30 mouse cellular contexts compared by ENCODE assay signal in genomic region chr7:45689800-45690199, GRCm38 (mm10). TPM values are rescaled to one million over a fixed set of nuclear protein-coding genes. Genes with fewer than 3 reads are reported as not detected.
DNase-seq lines count a peak whose midpoint lies in the region; ATAC-seq and TF ChIP-seq lines count a peak whose summit lies in the region.
"Had no signal": no experiment of that assay in that cellular context is flagged by ENCODE, and none has a peak within 500 bp of the region (broad histone marks: within the 10 kb centered on the region; RNA-seq: fewer than 3 reads in every experiment).

No protein-coding gene starts in this region.

- H3K27ac ChIP-seq in heart, embryonic 12.5 days (ENCODE audit: poor library complexity, severe bottlenecking): peak overlapping the region; percentile 58
- no peak overlapping the region for H3K27ac ChIP-seq in heart, adult 2 months
- peak overlapping the region; percentile 40; the same call in 1 of the 2 replicates for H3K27ac ChIP-seq in hindbrain, embryonic 10.5 days
- no peak overlapping the region for H3K27ac ChIP-seq in hindbrain, embryonic 12.5 days
- peak overlapping the region; percentile 45; the same call in 1 of the 2 replicates for H3K27ac ChIP-seq in testis, adult 2 months (ENCODE audit: control insufficient read depth, insufficient read depth, low read depth, low read length)
- H3K27ac ChIP-seq: embryonic facial prominence, embryonic 13.5 days; forebrain, embryonic 12.5 days; intestine, embryonic 15.5 days; layer of hippocampus, adult 2 months; macrophage; neural tube, embryonic 13.5 days had no signal

- H3K9ac ChIP-seq in heart, embryonic 12.5 days: no peak overlapping the region
- H3K9ac ChIP-seq in heart, adult 2 months (ENCODE audit: low read depth, low read length): no peak overlapping the region
- no peak overlapping the region for H3K9ac ChIP-seq in hindbrain, embryonic 12.5 days
- H3K9ac ChIP-seq: embryonic facial prominence, embryonic 13.5 days; forebrain, embryonic 12.5 days; intestine, embryonic 15.5 days; neural tube, embryonic 13.5 days had no signal

- DNase-seq in heart, adult 2 months: no peak
- DNase-seq in hindbrain, embryonic 10.5 days (ENCODE audit: low spot score): no peak
- no peak for DNase-seq in testis, postnatal 10 days (ENCODE audit: low spot score)
- no peak for DNase-seq in cerebellum, postnatal 14 days
- DNase-seq: cerebellum, adult 11-12 months; cerebellum, postnatal 10 days; gastrocnemius, postnatal 25 days; liver; retina, postnatal 1 day; right cerebral cortex, postnatal 25 days; spleen, adult 18-20 months; thymus, postnatal 25 days had no signal

- H3K79me2 ChIP-seq in heart, adult 2 months (replicated peaks; ENCODE audit: control insufficient read depth, insufficient read depth, low read length): no peaks in the 10 kb centered on the region

- 0 out of 2 replicates have a peak, but pooled peaks cover 4% of the 10 kb centered on the region for H3K27me3 ChIP-seq in heart, embryonic 12.5 days (replicated peaks)
- H3K27me3 ChIP-seq in heart, adult 2 months (ENCODE audit: control insufficient read depth, insufficient read depth, low read length): no peaks in the 10 kb centered on the region
- peaks cover 56% of the 10 kb centered on the region for H3K27me3 ChIP-seq in hindbrain, embryonic 10.5 days (ENCODE audit: insufficient read depth, poor library complexity, severe bottlenecking)
- peaks cover 22% of the 10 kb centered on the region for H3K27me3 ChIP-seq in hindbrain, embryonic 12.5 days
- H3K27me3 ChIP-seq in testis, adult 2 months (ENCODE audit: control insufficient read depth, insufficient read depth, low read length): no peaks in the 10 kb centered on the region
- H3K27me3 ChIP-seq: embryonic facial prominence, embryonic 13.5 days; intestine, embryonic 15.5 days; neural tube, embryonic 13.5 days had no signal

- peaks cover 19% of the 10 kb centered on the region for H3K4me1 ChIP-seq in heart, embryonic 12.5 days (replicated peaks)
- H3K4me1 ChIP-seq in heart, adult 2 months (ENCODE audit: control insufficient read depth, insufficient read depth, low read length): peaks cover 1% of the 10 kb centered on the region; the same call in 1 of the 2 replicates
- H3K4me1 ChIP-seq in hindbrain, embryonic 10.5 days (replicated peaks): peaks cover 62% of the 10 kb centered on the region
- peaks cover 12% of the 10 kb centered on the region for H3K4me1 ChIP-seq in hindbrain, embryonic 12.5 days
- H3K4me1 ChIP-seq in testis, adult 2 months (ENCODE audit: control insufficient read depth, insufficient read depth, low read length): peaks cover 6% of the 10 kb centered on the region

- no peaks in the 10 kb centered on the region for H3K36me3 ChIP-seq in heart, embryonic 12.5 days
- H3K36me3 ChIP-seq in heart, adult 2 months (ENCODE audit: control insufficient read depth, insufficient read depth, low read length): no peaks in the 10 kb centered on the region
- H3K36me3 ChIP-seq in hindbrain, embryonic 10.5 days: no peaks in the 10 kb centered on the region
- H3K36me3 ChIP-seq in hindbrain, embryonic 12.5 days: no peaks in the 10 kb centered on the region
- H3K36me3 ChIP-seq in testis, adult 2 months (ENCODE audit: control insufficient read depth, insufficient read depth, low read length): no peaks in the 10 kb centered on the region
- H3K36me3 ChIP-seq: embryonic facial prominence, embryonic 13.5 days; forebrain, embryonic 12.5 days; intestine, embryonic 15.5 days; limb, embryonic 10.5 days; midbrain, embryonic 10.5 days; neural tube, embryonic 13.5 days had no signal

- ATAC-seq in heart, embryonic 12.5 days (ENCODE audit: insufficient number of reproducible peaks, low FRiP score): no peak; the same call in 1 of the 2 replicates
- ATAC-seq in hindbrain, embryonic 12.5 days (ENCODE audit: low FRiP score): no peak
- ATAC-seq: activated CD4-positive, CD25-positive, alpha-beta regulatory T cell, adult 4 months; hindbrain, embryonic 16.5 days; intestine, embryonic 15.5 days; lung, postnatal 0 days; midbrain, embryonic 16.5 days had no signal

- no peak for TF ChIP-seq CTCF in heart, adult 2 months (IDR thresholded peaks at IDR 0.05)
- no peak for TF ChIP-seq CTCF in testis, adult 2 months (IDR thresholded peaks at IDR 0.05; ENCODE audit: control insufficient read depth, insufficient read depth, insufficient replicate concordance, low read depth, low read length)

- H3K9me3 ChIP-seq in heart, embryonic 12.5 days (replicated peaks): no peaks in the 10 kb centered on the region
- H3K9me3 ChIP-seq in hindbrain, embryonic 10.5 days: no peaks in the 10 kb centered on the region
- H3K9me3 ChIP-seq in hindbrain, embryonic 12.5 days (replicated peaks): no peaks in the 10 kb centered on the region
- H3K9me3 ChIP-seq: embryonic facial prominence, embryonic 13.5 days; forebrain, embryonic 12.5 days; intestine, embryonic 15.5 days; limb, embryonic 10.5 days; midbrain, embryonic 10.5 days; neural tube, embryonic 13.5 days had no signal

- TF ChIP-seq POLR2A in heart, adult 2 months (IDR thresholded peaks at IDR 0.05; ENCODE audit: insufficient read depth, low read depth, low read length): no peak
- no peak for TF ChIP-seq POLR2A in testis, adult 2 months (IDR thresholded peaks at IDR 0.05; ENCODE audit: control insufficient read depth, low read depth, low read length)

- no peak for TF ChIP-seq EP300 in heart, adult 2 months (IDR thresholded peaks at IDR 0.05; ENCODE audit: insufficient read depth, low read depth, low read length)

- 17% methylated on average over 11 of the region's 11 CpGs for WGBS in heart, embryonic 12.5 days
- whole genome bisulfite sequencing in heart, adult 2 months: 14% methylated on average over 11 of the region's 11 CpGs
- 82% methylated on average over 11 of the region's 11 CpGs for WGBS in hindbrain, embryonic 10.5 days
- 70% methylated on average over 11 of the region's 11 CpGs for WGBS in hindbrain, embryonic 12.5 days

- H3K4me3 ChIP-seq in heart, embryonic 12.5 days: no peak overlapping the region
- H3K4me3 ChIP-seq in heart, adult 2 months: no peak overlapping the region
- no peak overlapping the region for H3K4me3 ChIP-seq in hindbrain, embryonic 10.5 days
- no peak overlapping the region for H3K4me3 ChIP-seq in hindbrain, embryonic 12.5 days
- H3K4me3 ChIP-seq in testis, adult 2 months (ENCODE audit: control insufficient read depth, low read depth, low read length): no peak overlapping the region
- H3K4me3 ChIP-seq: embryonic facial prominence, embryonic 13.5 days; erythroblast, embryonic 14.5 days; forebrain, embryonic 12.5 days; intestine, embryonic 15.5 days; layer of hippocampus, adult 2 months; limb, embryonic 10.5 days; midbrain, embryonic 10.5 days; myocyte; neural tube, embryonic 13.5 days had no signal

- intact Hi-C loops in heart, adult 2 months (cut with DNase I): loop anchor here (10.0 kb wide), 1 partner anchor 135 kb away; the partner anchor contains the start of gene Hsd17b14

- H3K4me2 ChIP-seq in heart, embryonic 12.5 days: no peak overlapping the region
- H3K4me2 ChIP-seq in hindbrain, embryonic 12.5 days (replicated peaks): no peak overlapping the region
- H3K4me2 ChIP-seq: embryonic facial prominence, embryonic 13.5 days; forebrain, embryonic 12.5 days; intestine, embryonic 15.5 days; neural tube, embryonic 13.5 days had no signal

RNA-seq across cellular contexts. Expression of gene Sec1, which starts 4.4 kb away (rescaled TPM):
- 0.18 and 0.49 TPM in 2 replicates for polyA plus RNA-seq in heart, embryonic 12.5 days (2016; fragmentation: Nextera tagmentation; extraction: Ambion mirVana)
- total RNA-seq in heart, adult 2 months (2021): under 1 TPM; 0.16 to 0.25 TPM
- 0.16 and 0.41 TPM in 2 replicates for polyA plus RNA-seq in heart, adult 2 months (2012; rRNA removed)
- polyA plus RNA-seq in hindbrain, embryonic 10.5 days (2016; fragmentation: Nextera tagmentation; extraction: Ambion mirVana): 0.62 and 0.77 TPM in 2 replicates
- 1.1 and 2.2 TPM in 2 replicates for polyA plus RNA-seq in hindbrain, embryonic 12.5 days (2016; fragmentation: Nextera tagmentation; extraction: Ambion mirVana)
- polyA plus RNA-seq in testis, adult 2 months (2012; rRNA removed): 61.0 and 71.6 TPM in 2 replicates
- polyA plus RNA-seq: activated CD4-positive, CD25-positive, alpha-beta regulatory T cell, adult 4 months; erythroblast, embryonic 14.5 days; macrophage had no signal

RNA-seq across cellular contexts. Expression of gene Ntn5, which starts 6.0 kb away (rescaled TPM):
- not detected in 2 replicates for polyA plus RNA-seq in heart, embryonic 12.5 days (2016; fragmentation: Nextera tagmentation; extraction: Ambion mirVana)
- total RNA-seq in heart, adult 2 months (2021): under 1 TPM; 0.18 to 0.26 TPM
- polyA plus RNA-seq in heart, adult 2 months (2012; rRNA removed): 0.47 TPM in 1 of 2 replicates, not detected in the other
- 0.39 and 0.98 TPM in 2 replicates for polyA plus RNA-seq in hindbrain, embryonic 10.5 days (2016; fragmentation: Nextera tagmentation; extraction: Ambion mirVana)
- polyA plus RNA-seq in hindbrain, embryonic 12.5 days (2016; fragmentation: Nextera tagmentation; extraction: Ambion mirVana): 0.68 and 1.2 TPM in 2 replicates
- 6.5 and 10.8 TPM in 2 replicates for polyA plus RNA-seq in testis, adult 2 months (2012; rRNA removed)
- polyA plus RNA-seq: activated CD4-positive, CD25-positive, alpha-beta regulatory T cell, adult 4 months; erythroblast, embryonic 14.5 days; liver, embryonic 16.5 days; macrophage had no signal

RNA-seq across cellular contexts. Expression of gene Car11, which starts 9.8 kb away (rescaled TPM):
- polyA plus RNA-seq in heart, embryonic 12.5 days (2016; fragmentation: Nextera tagmentation; extraction: Ambion mirVana): 5.4 and 5.8 TPM in 2 replicates
- 1 to 10 TPM; 5.2 to 6.8 TPM for total RNA-seq in heart, adult 2 months (2021)
- 10.6 and 14.4 TPM in 2 replicates for polyA plus RNA-seq in heart, adult 2 months (2012; rRNA removed)
- polyA plus RNA-seq in hindbrain, embryonic 10.5 days (2016; fragmentation: Nextera tagmentation; extraction: Ambion mirVana): 8.3 and 13.0 TPM in 2 replicates
- 21.2 and 25.5 TPM in 2 replicates for polyA plus RNA-seq in hindbrain, embryonic 12.5 days (2016; fragmentation: Nextera tagmentation; extraction: Ambion mirVana)
- polyA plus RNA-seq in testis, adult 2 months (2012; rRNA removed): 2.3 and 3.3 TPM in 2 replicates
- polyA plus RNA-seq: erythroblast, embryonic 14.5 days had no signal

RNA-seq across cellular contexts. Expression of gene Dbp, which starts 15.1 kb away (rescaled TPM):
- 4.1 and 5.3 TPM in 2 replicates for polyA plus RNA-seq in heart, embryonic 12.5 days (2016; fragmentation: Nextera tagmentation; extraction: Ambion mirVana)
- total RNA-seq in heart, adult 2 months (2021): 100 to 1,000 TPM in 1 of 2 experiments, 1 to 10 TPM in 1; 6.4 to 134 TPM
- 49.3 and 93.6 TPM in 2 replicates for polyA plus RNA-seq in heart, adult 2 months (2012; rRNA removed)
- polyA plus RNA-seq in hindbrain, embryonic 10.5 days (2016; fragmentation: Nextera tagmentation; extraction: Ambion mirVana): 3.0 and 3.4 TPM in 2 replicates
- polyA plus RNA-seq in hindbrain, embryonic 12.5 days (2016; fragmentation: Nextera tagmentation; extraction: Ambion mirVana): 4.2 and 5.3 TPM in 2 replicates
- polyA plus RNA-seq in testis, adult 2 months (2012; rRNA removed): 11.2 and 12.9 TPM in 2 replicates

RNA-seq across cellular contexts. Expression of gene Fut2, which starts 23.6 kb away (rescaled TPM):
- 0.77 TPM in 2 replicates for polyA plus RNA-seq in heart, embryonic 12.5 days (2016; fragmentation: Nextera tagmentation; extraction: Ambion mirVana)
- total RNA-seq in heart, adult 2 months (2021): under 1 TPM; 0.50 to 0.60 TPM
- polyA plus RNA-seq in heart, adult 2 months (2012; rRNA removed): 1.1 and 1.9 TPM in 2 replicates
- 0.12 and 0.21 TPM in 2 replicates for polyA plus RNA-seq in hindbrain, embryonic 10.5 days (2016; fragmentation: Nextera tagmentation; extraction: Ambion mirVana)
- 0.37 TPM in 1 of 2 replicates, not detected in the other for polyA plus RNA-seq in hindbrain, embryonic 12.5 days (2016; fragmentation: Nextera tagmentation; extraction: Ambion mirVana)
- polyA plus RNA-seq in testis, adult 2 months (2012; rRNA removed): 0.37 and 0.42 TPM in 2 replicates
- polyA plus RNA-seq: activated CD4-positive, CD25-positive, alpha-beta regulatory T cell, adult 4 months; macrophage had no signal

Comparison
In these comparisons a context has a peak if more than half of its experiments do, and no peak if none do; other contexts are left out.
1. H3K27ac ChIP-seq: peak in heart, embryonic 12.5 days (single experiment), hindbrain, embryonic 10.5 days (single experiment) and testis, adult 2 months (single experiment); none in heart, adult 2 months (single experiment) and hindbrain, embryonic 12.5 days (single experiment).
2. RNA of gene Sec1, which starts 4.4 kb away (polyA plus RNA-seq): 61.0 to 71.6 TPM in testis, adult 2 months; 1.1 to 2.2 TPM in hindbrain, embryonic 12.5 days, 0.62 to 0.77 TPM in hindbrain, embryonic 10.5 days, 0.18 to 0.49 TPM in heart, embryonic 12.5 days and 0.16 to 0.41 TPM in heart, adult 2 months; every median in the first group is over 10 times any median in the second.